Mouse (Mus musculus) liver, postnatal 0 days (tissue): ENCODE data around the gene Zc3h18. TPM values are rescaled to one million over a fixed set of nuclear protein-coding genes. Genes with fewer than 3 reads are reported as not detected.

Experiments used
- ATAC-seq: fragments of 200-750 bp; cut with Nextera tagmentation; 2 replicates; pipeline ENCODE4 v1.8.0; 2017; ENCODE audit warnings: mild to moderate bottlenecking, moderate library complexity
- DNase-seq: peaks from one replicate; pipeline ENCODE4 v3.0.0-alpha.2; 2016
- H3K27ac ChIP-seq: fragments of 300-500 bp; sonication (generic); 2 replicates; pipeline ENCODE4 v1.5.1; 2014; ENCODE audit warnings: antibody characterized with exemption, moderate library complexity, mild to moderate bottlenecking, low read depth
- H3K27me3 ChIP-seq: fragments of 300-500 bp; sonication (generic); 2 replicates; pipeline ENCODE4 v1.6.1; 2014; ENCODE audit warnings: low read length, control low read depth, mixed read lengths; ENCODE audit not compliant: insufficient read depth
- H3K36me3 ChIP-seq: fragments of 300-500 bp; sonication (generic); replicated peaks from 2 replicates; pipeline ENCODE4 v1.6.1; 2014; ENCODE audit warnings: mild to moderate bottlenecking, control low read depth, low read length, moderate library complexity, mixed read lengths; ENCODE audit not compliant: insufficient read depth
- H3K4me1 ChIP-seq: fragments of 300-500 bp; sonication (generic); 2 replicates; pipeline ENCODE4 v1.6.1; 2014; ENCODE audit warnings: antibody characterized with exemption, mild to moderate bottlenecking, control low read depth; ENCODE audit not compliant: insufficient read depth
- H3K4me2 ChIP-seq: fragments of 300-500 bp; sonication (generic); 2 replicates; pipeline ENCODE4 v1.6.1; 2014; ENCODE audit warnings: low read depth, mild to moderate bottlenecking, low read length, moderate library complexity, mixed read lengths
- H3K4me3 ChIP-seq: fragments of 300-500 bp; sonication (generic); 2 replicates; pipeline ENCODE4 v1.5.1; 2014; ENCODE audit warnings: low read depth, low read length
- H3K9ac ChIP-seq: fragments of 300-500 bp; sonication (generic); replicated peaks from 2 replicates; pipeline ENCODE4 v1.6.1; 2014; ENCODE audit warnings: mild to moderate bottlenecking, moderate library complexity
- H3K9me3 ChIP-seq: fragments of 300-500 bp; sonication (generic); 2 replicates; pipeline ENCODE4 v1.6.1; 2016; ENCODE audit warnings: mild to moderate bottlenecking, control low read depth, low read length, mixed read lengths
- CTCF ChIP-seq: sonication (generic); IDR thresholded peaks from 2 replicates; pipeline ENCODE4 v1.5.1; 2016; ENCODE audit warnings: antibody characterized with exemption, low read depth
- EP300 ChIP-seq: IDR thresholded peaks from 2 replicates; pipeline ENCODE4 v1.6.1; 2016; ENCODE audit warnings: antibody characterized with exemption, low read depth, mild to moderate bottlenecking
- WGBS: fragments of 180-500 bp; shearing (Covaris S2); extraction: QIAGEN DNeasy Blood & Tissue Kit; methylation state at CpG from one replicate; pipeline ENCODE4 v1.1.7; 2014; ENCODE audit not compliant: insufficient replicate concordance; 5-methylcytosine and 5-hydroxymethylcytosine counted together
- polyA plus RNA-seq: library from polyadenylated mRNA; unstranded; fragments of >200 nt; fragmentation: Nextera tagmentation; extraction: Ambion mirVana; gene quantifications from 2 replicates; pipeline ENCODE4 v1.2.1, GENCODE M21; 2015

Zc3h18 gene
- polyA plus RNA-seq, 1 experiment from 2014 or later: 15.6 TPM

- Histone ChIP-seq H3K4me2 (peak overlapping the region; percentile 90), H3K27ac (peak overlapping the region; percentile 94), H3K27me3 (no peaks in the 10 kb centered on the region), H3K36me3 (peaks cover 17% of the 10 kb centered on the region), H3K9me3 (no peaks in the 10 kb centered on the region), H3K4me3 (peak overlapping the region; percentile 66; the same call in 1 of the 2 replicates), H3K4me1 (peaks cover 28% of the 10 kb centered on the region), H3K9ac (peak overlapping the region; percentile 21)
- DNase-seq (no peak), ATAC-seq (no peak)
- 52% methylated on average over 3 of the region's 3 CpGs for WGBS
- no peak for TF ChIP-seq EP300
- TF ChIP-seq CTCF: no peak
Observed at GRCm38 (mm10) chr8:122430646-122431045, 54.2 kb downstream of the Zc3h18 start.

GRCm38 (mm10) chr8:122431694-122432442 is 55.5 kb downstream of the Zc3h18 start:
- no peak; the same call in 1 of the 2 replicates for ATAC-seq
- WGBS: 19% methylated on average over 18 of the region's 18 CpGs
- Histone ChIP-seq H3K36me3 (peaks cover 19% of the 10 kb centered on the region), H3K9me3 (no peaks in the 10 kb centered on the region), H3K27ac (peak overlapping the region; percentile 94), H3K4me1 (peaks cover 28% of the 10 kb centered on the region), H3K9ac (peak overlapping the region; percentile 76), H3K4me2 (peak overlapping the region; percentile 90), H3K27me3 (no peaks in the 10 kb centered on the region), H3K4me3 (peak overlapping the region; percentile 66)
- no peak for TF ChIP-seq CTCF
- TF ChIP-seq EP300: no peak
- DNase-seq: no peak

- peak; percentile 71 for ATAC-seq
- H3K27ac ChIP-seq: peak within 1 kb of the TSS; percentile 94
- peak within 1 kb of the TSS; percentile 66 for H3K4me3 ChIP-seq
- peak; percentile 80 for DNase-seq
- no peaks in the 10 kb centered on the region for H3K27me3 ChIP-seq
- peaks cover 17% of the 10 kb centered on the region for H3K36me3 ChIP-seq
- WGBS: 2% methylated on average over 41 of the region's 45 CpGs
- H3K4me1 ChIP-seq: peaks cover 28% of the 10 kb centered on the region
- H3K9me3 ChIP-seq: no peaks in the 10 kb centered on the region
- H3K4me2 ChIP-seq: peak within 1 kb of the TSS; percentile 90
- TF ChIP-seq CTCF (no peak), EP300 (no peak)
- peak within 1 kb of the TSS; percentile 76 for H3K9ac ChIP-seq
Observed at GRCm38 (mm10) chr8:122432443-122433268, 56.2 kb downstream of the Zc3h18 start, which contains the start of gene Cyba. TSS of gene Cyba (minus strand) at chr8:122432930.

GRCm38 (mm10) chr8:122433269-122433905 is 57.0 kb downstream of the Zc3h18 start:
- no peaks in the 10 kb centered on the region for H3K9me3 ChIP-seq
- H3K36me3 ChIP-seq: peaks cover 17% of the 10 kb centered on the region
- DNase-seq (no peak), ATAC-seq (no peak; the same call in 1 of the 2 replicates)
- peak overlapping the region; percentile 90 for H3K4me2 ChIP-seq
- peak; percentile 56 for TF ChIP-seq CTCF
- TF ChIP-seq EP300: no peak
- peaks cover 28% of the 10 kb centered on the region for H3K4me1 ChIP-seq
- no peaks in the 10 kb centered on the region for H3K27me3 ChIP-seq
- H3K4me3 ChIP-seq: peak overlapping the region; percentile 66
- WGBS: 48% methylated on average over 11 of the region's 11 CpGs
- peak overlapping the region; percentile 76; the same call in 1 of the 2 replicates for H3K9ac ChIP-seq
- H3K27ac ChIP-seq: peak overlapping the region; percentile 94

GRCm38 (mm10) chr8:122435375-122435774 is 59.0 kb downstream of the Zc3h18 start:
- 83% methylated on average over 6 of the region's 6 CpGs for WGBS
- Histone ChIP-seq H3K27ac (no peak overlapping the region), H3K36me3 (peaks cover 26% of the 10 kb centered on the region), H3K9me3 (no peaks in the 10 kb centered on the region), H3K4me3 (no peak overlapping the region), H3K4me2 (no peak overlapping the region), H3K4me1 (peaks cover 28% of the 10 kb centered on the region), H3K27me3 (no peaks in the 10 kb centered on the region), H3K9ac (no peak overlapping the region)
- DNase-seq (no peak), ATAC-seq (no peak)
- TF ChIP-seq CTCF: peak; percentile 59
- no peak for TF ChIP-seq EP300
